ENCODE assay signal across 11 mouse cellular contexts in the genomic region with DNA sequence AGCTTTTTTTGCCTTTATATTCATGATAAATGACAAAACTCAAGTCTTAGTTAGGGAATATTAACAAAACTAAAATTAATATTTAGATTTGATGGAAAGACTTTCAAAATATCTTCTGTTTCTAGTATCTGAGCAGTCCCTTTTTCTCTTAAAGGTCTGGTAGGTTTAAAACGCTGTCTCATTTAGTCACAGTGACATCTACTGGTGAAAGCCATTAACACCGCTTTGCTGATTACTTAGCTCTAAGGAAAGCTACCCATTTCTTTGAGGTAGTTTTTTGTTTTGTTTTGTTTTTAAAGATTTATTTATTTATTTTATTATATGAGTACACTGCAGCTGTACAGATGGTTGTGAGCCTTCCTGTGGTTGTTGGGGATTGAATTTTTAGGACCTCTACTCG. TPM values are rescaled to one million over a fixed set of nuclear protein-coding genes. Genes with fewer than 3 reads are reported as not detected.
DNase-seq lines count a peak whose midpoint lies in the region; ATAC-seq and TF ChIP-seq lines count a peak whose summit lies in the region.
"Had no signal": no experiment of that assay in that cellular context is flagged by ENCODE, and none has a peak within 500 bp of the region (broad histone marks: within the 10 kb centered on the region; RNA-seq: fewer than 3 reads in every experiment).

No protein-coding gene starts in this region.

- H3K9ac ChIP-seq in forebrain, postnatal 0 days = no peak overlapping the region
- no peak overlapping the region for H3K9ac ChIP-seq in forebrain, embryonic 11.5 days (ENCODE audit: low read length)
- no peak overlapping the region for H3K9ac ChIP-seq in liver, postnatal 0 days (replicated peaks)
- no peak overlapping the region for H3K9ac ChIP-seq in liver, embryonic 12.5 days
- H3K9ac ChIP-seq in stomach, postnatal 0 days (ENCODE audit: low read length) = no peak overlapping the region
- H3K9ac ChIP-seq: heart, embryonic 15.5 days; lung, embryonic 15.5 days; stomach, embryonic 15.5 days had no signal

- no peak; the same call in 1 of the 2 replicates for ATAC-seq in forebrain, postnatal 0 days
- no peak for ATAC-seq in forebrain, embryonic 11.5 days (replicated peaks; ENCODE audit: low FRiP score)
- ATAC-seq in liver, postnatal 0 days = peak; percentile 54; the same call in 1 of the 2 replicates
- no peak for ATAC-seq in liver, embryonic 12.5 days
- ATAC-seq in stomach, postnatal 0 days (ENCODE audit: low FRiP score, low TSS enrichment) = 0 out of 2 replicates have a peak, but pooled peaks have one; percentile 56

- H3K36me3 ChIP-seq in forebrain, postnatal 0 days (ENCODE audit: insufficient read depth) = peaks cover 8% of the 10 kb centered on the region
- H3K36me3 ChIP-seq in forebrain, embryonic 11.5 days (ENCODE audit: control insufficient read depth, insufficient read depth, low read length) = peaks cover 11% of the 10 kb centered on the region; the same call in 1 of the 2 replicates
- peaks cover 19% of the 10 kb centered on the region for H3K36me3 ChIP-seq in liver, postnatal 0 days (replicated peaks; ENCODE audit: insufficient read depth, low read length)
- peaks cover 79% of the 10 kb centered on the region for H3K36me3 ChIP-seq in liver, embryonic 12.5 days
- H3K36me3 ChIP-seq in stomach, postnatal 0 days (ENCODE audit: control insufficient read depth, insufficient read depth, low read length) = no peaks in the 10 kb centered on the region

- no peaks in the 10 kb centered on the region for H3K9me3 ChIP-seq in forebrain, postnatal 0 days (ENCODE audit: low read length)
- no peaks in the 10 kb centered on the region for H3K9me3 ChIP-seq in forebrain, embryonic 11.5 days (ENCODE audit: control insufficient read depth, low read length)
- H3K9me3 ChIP-seq in liver, postnatal 0 days (ENCODE audit: low read length) = no peaks in the 10 kb centered on the region
- H3K9me3 ChIP-seq in liver, embryonic 12.5 days (replicated peaks) = no peaks in the 10 kb centered on the region
- no peaks in the 10 kb centered on the region for H3K9me3 ChIP-seq in stomach, postnatal 0 days (ENCODE audit: control insufficient read depth, low read length)
- H3K9me3 ChIP-seq: heart, embryonic 15.5 days; lung, embryonic 15.5 days; stomach, embryonic 15.5 days had no signal

- H3K4me2 ChIP-seq in forebrain, postnatal 0 days (ENCODE audit: low read depth) = no peak overlapping the region
- H3K4me2 ChIP-seq in forebrain, embryonic 11.5 days (ENCODE audit: low read depth, low read length, severe bottlenecking) = no peak overlapping the region
- H3K4me2 ChIP-seq in liver, postnatal 0 days (ENCODE audit: low read depth, low read length) = no peak overlapping the region
- no peak overlapping the region for H3K4me2 ChIP-seq in liver, embryonic 12.5 days
- H3K4me2 ChIP-seq in stomach, postnatal 0 days (replicated peaks; ENCODE audit: low read depth) = no peak overlapping the region
- H3K4me2 ChIP-seq: heart, embryonic 15.5 days; lung, embryonic 15.5 days; stomach, embryonic 15.5 days had no signal

- H3K4me3 ChIP-seq in forebrain, postnatal 0 days (ENCODE audit: low read depth, low read length) = no peak overlapping the region
- H3K4me3 ChIP-seq in forebrain, embryonic 11.5 days (ENCODE audit: low read depth, low read length) = no peak overlapping the region
- H3K4me3 ChIP-seq in liver, postnatal 0 days (ENCODE audit: low read depth, low read length) = no peak overlapping the region
- no peak overlapping the region for H3K4me3 ChIP-seq in liver, embryonic 12.5 days
- no peak overlapping the region for H3K4me3 ChIP-seq in stomach, postnatal 0 days (ENCODE audit: low read depth, low read length)
- H3K4me3 ChIP-seq: heart, embryonic 15.5 days; lung, embryonic 15.5 days; stomach, embryonic 15.5 days had no signal

- WGBS in forebrain, postnatal 0 days = 50% methylated on average over 3 of the region's 3 CpGs
- 64% methylated on average over 3 of the region's 3 CpGs for WGBS in forebrain, embryonic 11.5 days
- WGBS in liver, postnatal 0 days (ENCODE audit: insufficient replicate concordance) = 55% methylated on average over 3 of the region's 3 CpGs
- WGBS in liver, embryonic 12.5 days (ENCODE audit: insufficient replicate concordance) = 58% methylated on average over 3 of the region's 3 CpGs
- 55% methylated on average over 3 of the region's 3 CpGs for WGBS in stomach, postnatal 0 days

- no peak overlapping the region for H3K27ac ChIP-seq in forebrain, postnatal 0 days (ENCODE audit: low read depth, low read length)
- no peak overlapping the region for H3K27ac ChIP-seq in forebrain, embryonic 11.5 days (ENCODE audit: low read depth, low read length)
- H3K27ac ChIP-seq in liver, postnatal 0 days (ENCODE audit: low read depth) = no peak overlapping the region
- H3K27ac ChIP-seq in liver, embryonic 12.5 days = no peak overlapping the region
- H3K27ac ChIP-seq in stomach, postnatal 0 days (replicated peaks) = no peak overlapping the region
- H3K27ac ChIP-seq: lung, embryonic 15.5 days; stomach, embryonic 15.5 days had no signal

- TF ChIP-seq EP300 in liver, postnatal 0 days (IDR thresholded peaks at IDR 0.05; ENCODE audit: low read depth) = no peak
- no peak for TF ChIP-seq EP300 in stomach, postnatal 0 days (optimal IDR thresholded peaks at IDR 0.05)

- no peaks in the 10 kb centered on the region for H3K4me1 ChIP-seq in forebrain, postnatal 0 days (ENCODE audit: insufficient read depth)
- no peaks in the 10 kb centered on the region for H3K4me1 ChIP-seq in forebrain, embryonic 11.5 days (replicated peaks; ENCODE audit: control insufficient read depth, insufficient read depth, low read length)
- no peaks in the 10 kb centered on the region for H3K4me1 ChIP-seq in liver, postnatal 0 days (ENCODE audit: insufficient read depth)
- 0 out of 2 replicates have a peak, but pooled peaks cover 5% of the 10 kb centered on the region for H3K4me1 ChIP-seq in liver, embryonic 12.5 days
- no peaks in the 10 kb centered on the region for H3K4me1 ChIP-seq in stomach, postnatal 0 days (replicated peaks; ENCODE audit: control insufficient read depth, insufficient read depth)
- H3K4me1 ChIP-seq: heart, embryonic 15.5 days; lung, embryonic 15.5 days; stomach, embryonic 15.5 days had no signal

- intact Hi-C loops in left cerebral cortex, postnatal 36 days (cut with DNase I) = loop anchor here (1.0 kb wide), 1 partner anchor 40 kb away; no protein-coding TSS in a partner anchor

- peak; percentile 75 for DNase-seq in forebrain, postnatal 0 days
- DNase-seq in forebrain, embryonic 11.5 days (ENCODE audit: low spot score) = no peak
- no peak for DNase-seq in liver, postnatal 0 days
- peak; percentile 88 for DNase-seq in NIH3T3 (ENCODE audit: low read depth)
- DNase-seq in heart, postnatal 4 days = peak; percentile 51
- DNase-seq in stomach, postnatal 0 days (ENCODE audit: low spot score) = no peak
- no peak for DNase-seq in left cerebral cortex, postnatal 36 days (ENCODE audit: low spot score in 2 of 2)

- TF ChIP-seq CTCF in forebrain, postnatal 0 days (IDR thresholded peaks at IDR 0.05; ENCODE audit: low read depth) = peak; percentile 69
- peak; percentile 79 for TF ChIP-seq CTCF in liver, postnatal 0 days (IDR thresholded peaks at IDR 0.05; ENCODE audit: low read depth)
- peak; percentile 83 for TF ChIP-seq CTCF in stomach, postnatal 0 days (IDR thresholded peaks at IDR 0.05; ENCODE audit: low read depth)

- no peaks in the 10 kb centered on the region for H3K27me3 ChIP-seq in forebrain, postnatal 0 days (ENCODE audit: insufficient read depth, low read length)
- H3K27me3 ChIP-seq in forebrain, embryonic 11.5 days (ENCODE audit: control insufficient read depth, insufficient read depth, low read length) = no peaks in the 10 kb centered on the region
- H3K27me3 ChIP-seq in liver, postnatal 0 days (ENCODE audit: insufficient read depth, low read length) = no peaks in the 10 kb centered on the region
- no peaks in the 10 kb centered on the region for H3K27me3 ChIP-seq in liver, embryonic 12.5 days (replicated peaks)
- H3K27me3 ChIP-seq in stomach, postnatal 0 days (ENCODE audit: control insufficient read depth, insufficient read depth, low read length) = no peaks in the 10 kb centered on the region
- H3K27me3 ChIP-seq: heart, embryonic 15.5 days; lung, embryonic 15.5 days; stomach, embryonic 15.5 days had no signal

RNA-seq across cellular contexts. Expression of gene Sp1, which starts 15.5 kb away (rescaled TPM):
- 16.4 and 22.5 TPM in 2 replicates for total RNA-seq in forebrain, postnatal 0 days (2014; rRNA removed)
- polyA plus RNA-seq in forebrain, postnatal 0 days (2015; fragmentation: Nextera tagmentation; extraction: Ambion mirVana) = 2.0 and 2.6 TPM in 2 replicates
- polyA plus RNA-seq in forebrain, embryonic 11.5 days (2014; fragmentation: Nextera tagmentation; extraction: Ambion mirVana) = 12.2 and 12.5 TPM in 2 replicates
- polyA plus RNA-seq in liver, postnatal 0 days (2015; fragmentation: Nextera tagmentation; extraction: Ambion mirVana) = 2.8 and 2.9 TPM in 2 replicates
- 5.1 and 5.6 TPM in 2 replicates for polyA plus RNA-seq in liver, embryonic 12.5 days (2016; fragmentation: Nextera tagmentation; extraction: Ambion mirVana)
- total RNA-seq in heart, postnatal 4 days (2021) = 10 to 100 TPM; 55.5 to 74.3 TPM
- polyA plus RNA-seq in stomach, postnatal 0 days (2015; fragmentation: Nextera tagmentation; extraction: Ambion mirVana) = 4.4 and 4.7 TPM in 2 replicates
- total RNA-seq in left cerebral cortex, postnatal 36 days (2021) = 10 to 100 TPM; 22.0 to 30.3 TPM

RNA-seq across cellular contexts. Expression of gene Amhr2, which starts 23.7 kb away (rescaled TPM):
- 0.38 and 1.1 TPM in 2 replicates for total RNA-seq in forebrain, postnatal 0 days (2014; rRNA removed)
- polyA plus RNA-seq in forebrain, postnatal 0 days (2015; fragmentation: Nextera tagmentation; extraction: Ambion mirVana) = 0.34 and 0.65 TPM in 2 replicates
- 1.0 TPM in 1 of 2 replicates, not detected in the other for polyA plus RNA-seq in forebrain, embryonic 11.5 days (2014; fragmentation: Nextera tagmentation; extraction: Ambion mirVana)
- 0.36 and 0.60 TPM in 2 replicates for polyA plus RNA-seq in liver, postnatal 0 days (2015; fragmentation: Nextera tagmentation; extraction: Ambion mirVana)
- 0.12 and 0.31 TPM in 2 replicates for polyA plus RNA-seq in liver, embryonic 12.5 days (2016; fragmentation: Nextera tagmentation; extraction: Ambion mirVana)
- total RNA-seq in heart, postnatal 4 days (2021) = 1 to 10 TPM in 1 of 2 experiments, under 1 TPM in 1; 0.77 to 1.6 TPM
- polyA plus RNA-seq in stomach, postnatal 0 days (2015; fragmentation: Nextera tagmentation; extraction: Ambion mirVana) = 0.42 and 0.80 TPM in 2 replicates
- total RNA-seq in left cerebral cortex, postnatal 36 days (2021) = 1 to 10 TPM in 1 of 2 experiments, under 1 TPM in 1; 0.99 to 2.3 TPM

RNA-seq across cellular contexts. Expression of gene Prr13, which starts 37.4 kb away (rescaled TPM):
- total RNA-seq in forebrain, postnatal 0 days (2014; rRNA removed) = 21.5 and 22.3 TPM in 2 replicates
- 69.9 and 90.9 TPM in 2 replicates for polyA plus RNA-seq in forebrain, postnatal 0 days (2015; fragmentation: Nextera tagmentation; extraction: Ambion mirVana)
- polyA plus RNA-seq in forebrain, embryonic 11.5 days (2014; fragmentation: Nextera tagmentation; extraction: Ambion mirVana) = 87.9 and 97.2 TPM in 2 replicates
- 76.0 and 77.2 TPM in 2 replicates for polyA plus RNA-seq in liver, postnatal 0 days (2015; fragmentation: Nextera tagmentation; extraction: Ambion mirVana)
- polyA plus RNA-seq in liver, embryonic 12.5 days (2016; fragmentation: Nextera tagmentation; extraction: Ambion mirVana) = 119 and 126 TPM in 2 replicates
- total RNA-seq in heart, postnatal 4 days (2021) = 10 to 100 TPM; 26.4 to 28.0 TPM
- 339 and 365 TPM in 2 replicates for polyA plus RNA-seq in stomach, postnatal 0 days (2015; fragmentation: Nextera tagmentation; extraction: Ambion mirVana)
- total RNA-seq in left cerebral cortex, postnatal 36 days (2021) = 10 to 100 TPM; 41.4 to 43.2 TPM

RNA-seq across cellular contexts. Expression of gene Pcbp2, which starts 48.9 kb away (rescaled TPM):
- total RNA-seq in forebrain, postnatal 0 days (2014; rRNA removed) = 134 and 154 TPM in 2 replicates
- polyA plus RNA-seq in forebrain, postnatal 0 days (2015; fragmentation: Nextera tagmentation; extraction: Ambion mirVana) = 102 and 103 TPM in 2 replicates
- 236 and 247 TPM in 2 replicates for polyA plus RNA-seq in forebrain, embryonic 11.5 days (2014; fragmentation: Nextera tagmentation; extraction: Ambion mirVana)
- polyA plus RNA-seq in liver, postnatal 0 days (2015; fragmentation: Nextera tagmentation; extraction: Ambion mirVana) = 68.4 and 70.9 TPM in 2 replicates
- polyA plus RNA-seq in liver, embryonic 12.5 days (2016; fragmentation: Nextera tagmentation; extraction: Ambion mirVana) = 101 and 104 TPM in 2 replicates
- total RNA-seq in heart, postnatal 4 days (2021) = 100 to 1,000 TPM; 703 to 721 TPM
- polyA plus RNA-seq in stomach, postnatal 0 days (2015; fragmentation: Nextera tagmentation; extraction: Ambion mirVana) = 90.7 and 96.2 TPM in 2 replicates
- 100 to 1,000 TPM; 467 to 505 TPM for total RNA-seq in left cerebral cortex, postnatal 36 days (2021)

RNA-seq across cellular contexts. Expression of gene Sp7, which starts 54.5 kb away (rescaled TPM):
- 0.92 and 2.1 TPM in 2 replicates for total RNA-seq in forebrain, postnatal 0 days (2014; rRNA removed)
- polyA plus RNA-seq in forebrain, postnatal 0 days (2015; fragmentation: Nextera tagmentation; extraction: Ambion mirVana) = 0.30 and 0.35 TPM in 2 replicates
- polyA plus RNA-seq in forebrain, embryonic 11.5 days (2014; fragmentation: Nextera tagmentation; extraction: Ambion mirVana) = 0.20 and 0.52 TPM in 2 replicates
- polyA plus RNA-seq in liver, postnatal 0 days (2015; fragmentation: Nextera tagmentation; extraction: Ambion mirVana) = not detected in 2 replicates
- 0.37 and 0.63 TPM in 2 replicates for polyA plus RNA-seq in liver, embryonic 12.5 days (2016; fragmentation: Nextera tagmentation; extraction: Ambion mirVana)
- not detected for total RNA-seq in heart, postnatal 4 days (2021)
- 0.40 and 0.41 TPM in 2 replicates for polyA plus RNA-seq in stomach, postnatal 0 days (2015; fragmentation: Nextera tagmentation; extraction: Ambion mirVana)
- total RNA-seq in left cerebral cortex, postnatal 36 days (2021) = under 1 TPM; 0.79 to 1.00 TPM

Comparison
In these comparisons a context has a peak if more than half of its experiments do, and no peak if none do; other contexts are left out.
1. ATAC-seq: peak in liver, postnatal 0 days (single experiment) and stomach, postnatal 0 days (single experiment); none in forebrain, postnatal 0 days (single experiment), forebrain, embryonic 11.5 days (single experiment) and liver, embryonic 12.5 days (single experiment).
2. DNase-seq: peak in forebrain, postnatal 0 days (single experiment), NIH3T3 (single experiment) and heart, postnatal 4 days (single experiment); none in forebrain, embryonic 11.5 days (single experiment), liver, postnatal 0 days (single experiment), stomach, postnatal 0 days (single experiment) and left cerebral cortex, postnatal 36 days (0 of 2).
3. Peak in every context shown above with its lines, with median percentiles within 50 percentile points of each other: CTCF ChIP-seq.